Mouse (Mus musculus) C2C12 (cell line): ENCODE measurements around the gene Ccdc162. TPM values are rescaled to one million over a fixed set of nuclear protein-coding genes. Genes with fewer than 3 reads are reported as not detected.

Source experiments
- H3K27me3 ChIP-seq: one replicate; pipeline ENCODE4 v1.6.1; 2011; ENCODE audit not compliant: control insufficient read depth, insufficient read depth, insufficient read length
- H3K36me3 ChIP-seq: one replicate; pipeline ENCODE4 v1.6.1; 2011; ENCODE audit not compliant: control insufficient read depth, insufficient read depth
- H3K4me3 ChIP-seq: one replicate; pipeline ENCODE4 v1.5.1; 2011; ENCODE audit warnings: mild to moderate bottlenecking, control low read depth; ENCODE audit not compliant: poor library complexity, insufficient read depth, severe bottlenecking
- H3K79me2 ChIP-seq: one replicate; pipeline ENCODE4 v1.6.1; 2011; ENCODE audit not compliant: control insufficient read depth, insufficient read depth
- H3K79me3 ChIP-seq: one replicate; pipeline ENCODE4 v1.6.1; 2011; ENCODE audit warnings: low read depth, control low read depth
- H3ac ChIP-seq: one replicate; pipeline ENCODE3; 2011; ENCODE audit warnings: low read depth; ENCODE audit not compliant: control insufficient read depth, insufficient read length
- CEBPB ChIP-seq: IDR thresholded peaks from one replicate; pipeline ENCODE4 v1.6.1; 2011; ENCODE audit warnings: low read depth, mild to moderate bottlenecking, control low read depth, moderate library complexity
- CTCF ChIP-seq: IDR thresholded peaks from one replicate; pipeline ENCODE4 v1.5.1; 2011; ENCODE audit not compliant: control insufficient read depth, insufficient read depth, insufficient read length
- FOSL1 ChIP-seq: IDR thresholded peaks from one replicate; pipeline ENCODE4 v1.8.0; 2011; ENCODE audit warnings: mild to moderate bottlenecking, low read length; ENCODE audit not compliant: poor library complexity, insufficient read depth, severe bottlenecking
- MAX ChIP-seq: IDR thresholded peaks from one replicate; pipeline ENCODE4 v1.6.1; 2011; ENCODE audit warnings: mild to moderate bottlenecking, control low read depth
- MYOD1 ChIP-seq: IDR thresholded peaks from one replicate; pipeline ENCODE4 v1.6.1; 2011; ENCODE audit warnings: low read depth; ENCODE audit not compliant: control insufficient read depth, insufficient read length
- MYOG ChIP-seq: IDR thresholded peaks from one replicate; pipeline ENCODE4 v1.6.1; 2011; ENCODE audit not compliant: control insufficient read depth, insufficient read length; ENCODE audit errors: extremely low read depth
- USF1 ChIP-seq: IDR thresholded peaks from one replicate; pipeline ENCODE4 v1.6.1; 2011; ENCODE audit warnings: low read depth, mild to moderate bottlenecking, control low read depth, moderate library complexity
- polyA plus RNA-seq: library from polyadenylated mRNA; unstranded; fragments of >200 nt; fragmentation: generic; extraction: Trizol; gene quantifications from one replicate; pipeline ENCODE4 v1.2.1, GENCODE M21; 2012; ENCODE audit warnings: missing spikeins

Ccdc162 gene
- polyA plus RNA-seq, 1 experiment = 0.13 TPM

DNA sequence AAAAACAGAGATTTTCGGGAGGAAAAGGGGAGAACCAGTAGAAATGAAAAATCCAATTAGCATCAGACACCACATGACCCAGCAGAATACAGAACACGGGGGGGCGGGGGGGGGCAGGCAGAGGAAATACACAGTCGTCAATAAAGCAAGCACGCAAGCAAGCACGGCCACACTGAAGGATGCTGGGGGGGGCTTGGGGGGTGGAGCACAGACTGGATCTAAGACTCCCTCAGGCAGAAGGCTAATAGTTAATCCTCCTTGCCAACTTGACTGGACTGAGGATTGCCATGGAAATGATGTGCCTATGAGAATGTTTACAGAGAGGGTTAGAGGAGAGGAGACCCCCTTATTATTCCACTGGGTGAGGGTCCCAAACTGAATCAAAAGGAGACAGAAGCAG, 19.0 kb upstream of the Ccdc162 start:
- Histone ChIP-seq H3K4me3 (no peak overlapping the region), H3K27me3 (no peaks in the 10 kb centered on the region), H3ac (no peak overlapping the region), H3K36me3 (peaks cover 9% of the 10 kb centered on the region), H3K79me2 (no peaks in the 10 kb centered on the region), H3K79me3 (no peaks in the 10 kb centered on the region)
- no peak for TF ChIP-seq MYOG
- TF ChIP-seq MAX = no peak
- no peak for TF ChIP-seq CTCF
- TF ChIP-seq CEBPB = no peak

- Histone ChIP-seq H3K36me3 (peaks cover 17% of the 10 kb centered on the region), H3K27me3 (no peaks in the 10 kb centered on the region), H3K79me3 (no peaks in the 10 kb centered on the region), H3K4me3 (no peak overlapping the region), H3ac (no peak overlapping the region), H3K79me2 (no peaks in the 10 kb centered on the region)
- TF ChIP-seq MYOD1 (no peak), MYOG (no peak), CEBPB (no peak), MAX (no peak), CTCF (no peak), USF1 (no peak), FOSL1 (no peak)
These were observed 16.8 kb upstream of the Ccdc162 start for GRCm38 (mm10) chr10:41733214-41733613.

GRCm38 (mm10) chr10:41731932-41732331, 15.5 kb upstream of the Ccdc162 start:
- Histone ChIP-seq H3K27me3 (no peaks in the 10 kb centered on the region), H3K79me2 (no peaks in the 10 kb centered on the region), H3ac (no peak overlapping the region), H3K36me3 (peaks cover 25% of the 10 kb centered on the region), H3K4me3 (no peak overlapping the region), H3K79me3 (no peaks in the 10 kb centered on the region)
- TF ChIP-seq MYOG (no peak), USF1 (no peak), FOSL1 (no peak), MAX (no peak), CEBPB (no peak), CTCF (no peak), MYOD1 (no peak)

DNA sequence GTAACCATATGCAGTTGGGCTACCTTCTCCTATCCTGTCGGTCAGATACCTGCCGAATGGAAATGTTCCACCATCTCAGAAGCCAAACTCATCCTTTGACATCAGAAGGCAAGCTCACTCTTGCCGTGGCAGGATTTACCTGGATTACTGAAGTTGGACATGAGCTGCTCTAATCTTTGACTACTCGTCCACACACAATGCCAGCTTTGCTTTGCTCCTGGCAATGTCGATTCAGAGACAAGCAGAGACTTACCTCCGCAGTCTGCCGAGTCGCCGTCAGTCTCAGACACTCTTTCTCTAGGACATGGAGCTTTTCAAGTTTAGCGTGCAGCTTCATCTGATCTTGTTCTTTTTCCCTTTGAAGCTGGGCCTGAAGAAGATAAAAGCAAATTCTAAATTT, 14.3 kb upstream of the Ccdc162 start:
- H3K79me2 ChIP-seq = no peaks in the 10 kb centered on the region
- H3K36me3 ChIP-seq = peaks cover 20% of the 10 kb centered on the region
- H3K27me3 ChIP-seq = no peaks in the 10 kb centered on the region
- no peaks in the 10 kb centered on the region for H3K79me3 ChIP-seq
- TF ChIP-seq MAX (no peak), USF1 (no peak), CEBPB (no peak), CTCF (no peak), FOSL1 (no peak), MYOD1 (no peak), MYOG (no peak)
- H3ac ChIP-seq = no peak overlapping the region
- H3K4me3 ChIP-seq = no peak overlapping the region

- no peaks in the 10 kb centered on the region for H3K27me3 ChIP-seq
- TF ChIP-seq MYOD1 (no peak), MYOG (no peak), FOSL1 (no peak), MAX (no peak), CEBPB (no peak)
- no peaks in the 10 kb centered on the region for H3K79me3 ChIP-seq
These were observed 9.8 kb upstream of the Ccdc162 start for GRCm38 (mm10) chr10:41726215-41726614.

GRCm38 (mm10) chr10:41719587-41719986, 3.2 kb upstream of the Ccdc162 start:
- no peak overlapping the region for H3K4me3 ChIP-seq
- peaks cover 8% of the 10 kb centered on the region for H3K36me3 ChIP-seq
- no peaks in the 10 kb centered on the region for H3K27me3 ChIP-seq
- H3K79me3 ChIP-seq = no peaks in the 10 kb centered on the region
- H3K79me2 ChIP-seq = no peaks in the 10 kb centered on the region
- TF ChIP-seq MYOD1 (no peak), MYOG (no peak), FOSL1 (no peak), CTCF (no peak), MAX (no peak), CEBPB (no peak), USF1 (no peak)
- H3ac ChIP-seq = no peak overlapping the region

More at GRCm38 (mm10) chr10:41726215-41726614, 9.8 kb upstream of the Ccdc162 start:
- Histone ChIP-seq H3ac (no peak overlapping the region), H3K36me3 (peaks cover 20% of the 10 kb centered on the region), H3K79me2 (no peaks in the 10 kb centered on the region), H3K4me3 (no peak overlapping the region)
